Mouse (Mus musculus): ENCODE measurements around the gene Zbtb8os. TPM values are rescaled to one million over a fixed set of nuclear protein-coding genes. Genes with fewer than 3 reads are reported as not detected.

Zbtb8os gene
- total RNA-seq, 2 experiments from 2014 or later = 23.7 to 26.3 TPM

Other genes starting within 250 kb of the Zbtb8os start
- not detected for gene Tmem54, start 230.1 kb upstream of the Zbtb8os start, total RNA-seq (2021)
- gene Hpca, start 213.7 kb upstream of the Zbtb8os start, total RNA-seq (2021) = 1,000 to 10,000 TPM; 1,833 to 1,912 TPM
- gene Fndc5, start 198.7 kb upstream of the Zbtb8os start, total RNA-seq (2021) = 10 to 100 TPM; 70.9 to 75.6 TPM
- gene S100pbp, start 146.0 kb upstream of the Zbtb8os start, total RNA-seq (2021) = 10 to 100 TPM; 32.3 to 37.9 TPM
- 100 to 1,000 TPM in 1 of 2 experiments, 10 to 100 TPM in 1; 96.1 to 101 TPM for gene Yars, start 145.9 kb upstream of the Zbtb8os start, total RNA-seq (2021)
- 10 to 100 TPM; 10.7 to 11.7 TPM for gene C77080, start 74.3 kb upstream of the Zbtb8os start, total RNA-seq (2021)
- gene Sync, start 48.1 kb upstream of the Zbtb8os start, total RNA-seq (2021) = 1 to 10 TPM; 1.2 TPM
- gene Rbbp4, start 325 bp upstream of the Zbtb8os start, total RNA-seq (2021) = 100 to 1,000 TPM; 130 to 131 TPM
- gene Zbtb8a, start 42.4 kb downstream of the Zbtb8os start, total RNA-seq (2021) = 1 to 10 TPM; 6.1 to 6.3 TPM
- gene Zbtb8b, start 105.2 kb downstream of the Zbtb8os start, total RNA-seq (2021) = 1 to 10 TPM; 4.0 to 5.0 TPM
- 10 to 100 TPM; 52.2 to 54.2 TPM for gene Bsdc1, start 125.9 kb downstream of the Zbtb8os start, total RNA-seq (2021)
- not detected for gene Tssk3, start 155.3 kb downstream of the Zbtb8os start, total RNA-seq (2021)
- gene Fam229a, start 155.5 kb downstream of the Zbtb8os start, total RNA-seq (2021) = under 1 TPM in 1 of 2 experiments, not detected in 1; 0.72 TPM
- gene Marcksl1, start 177.9 kb downstream of the Zbtb8os start, total RNA-seq (2021) = 100 to 1,000 TPM; 372 to 379 TPM
- 10 to 100 TPM; 36.4 to 44.6 TPM for gene Hdac1, start 207.0 kb downstream of the Zbtb8os start, total RNA-seq (2021)
- gene Lck, start 237.9 kb downstream of the Zbtb8os start, total RNA-seq (2021) = 1 to 10 TPM; 4.0 to 4.4 TPM
- under 1 TPM in 1 of 2 experiments, not detected in 1; 0.37 TPM for gene Fam167b, start 242.9 kb downstream of the Zbtb8os start, total RNA-seq (2021)